Mouse (Mus musculus) testis, adult 2 months (tissue): ENCODE measurements around the gene Nrip2. TPM values are rescaled to one million over a fixed set of nuclear protein-coding genes. Genes with fewer than 3 reads are reported as not detected.

ENCODE experiments used
- H3K27ac ChIP-seq: fragments of 200-500 bp; 2 replicates; pipeline ENCODE4 v1.5.1; 2012; ENCODE audit warnings: low read depth, low read length; ENCODE audit not compliant: control insufficient read depth, insufficient read depth
- H3K27me3 ChIP-seq: fragments of 200-500 bp; 2 replicates; pipeline ENCODE4 v1.6.1; 2012; ENCODE audit warnings: mild to moderate bottlenecking, low read length, moderate library complexity; ENCODE audit not compliant: control insufficient read depth, insufficient read depth
- H3K36me3 ChIP-seq: fragments of 200-500 bp; 2 replicates; pipeline ENCODE4 v1.6.1; 2012; ENCODE audit warnings: mild to moderate bottlenecking, low read length; ENCODE audit not compliant: control insufficient read depth, insufficient read depth
- H3K4me1 ChIP-seq: fragments of 200-500 bp; 2 replicates; pipeline ENCODE4 v1.6.1; 2012; ENCODE audit warnings: low read length; ENCODE audit not compliant: control insufficient read depth, insufficient read depth
- H3K4me3 ChIP-seq: fragments of 200-500 bp; 2 replicates; pipeline ENCODE4 v1.5.1; 2012; ENCODE audit warnings: low read depth, mild to moderate bottlenecking, low read length, moderate library complexity, mixed read lengths; ENCODE audit not compliant: control insufficient read depth
- CTCF ChIP-seq: fragments of 200-500 bp; IDR thresholded peaks from 2 replicates; pipeline ENCODE4 v1.5.1; 2012; ENCODE audit warnings: low read depth, mild to moderate bottlenecking, inconsistent platforms, low read length, moderate library complexity; ENCODE audit not compliant: control insufficient read depth, insufficient read depth, insufficient replicate concordance
- POLR2A ChIP-seq: fragments of 200-500 bp; IDR thresholded peaks from 2 replicates; pipeline ENCODE4 v1.6.1; 2012; ENCODE audit warnings: low read depth, mild to moderate bottlenecking, inconsistent platforms, low read length, moderate library complexity; ENCODE audit not compliant: control insufficient read depth
- polyA plus RNA-seq: library from polyadenylated mRNA; depleted of rRNA; stranded (reverse); fragments of >200 nt; gene quantifications from 2 replicates; pipeline ENCODE4 v1.2.3, GENCODE M21; 2012; rRNA removed

Nrip2 gene
- polyA plus RNA-seq, 1 experiment: 1.9 TPM

GRCm38 (mm10) chr6:128460729-128461503 lies 61.8 kb downstream of the Nrip2 start:
- Histone ChIP-seq H3K27ac (no peak overlapping the region), H3K4me3 (no peak overlapping the region), H3K4me1 (peaks cover 2% of the 10 kb centered on the region; the same call in 1 of the 2 replicates), H3K36me3 (no peaks in the 10 kb centered on the region), H3K27me3 (no peaks in the 10 kb centered on the region)
- TF ChIP-seq CTCF (no peak), POLR2A (no peak)

GRCm38 (mm10) chr6:128461606-128462005 lies 62.5 kb downstream of the Nrip2 start:
- Histone ChIP-seq H3K27me3 (no peaks in the 10 kb centered on the region), H3K4me1 (peaks cover 2% of the 10 kb centered on the region; the same call in 1 of the 2 replicates), H3K4me3 (no peak overlapping the region), H3K27ac (no peak overlapping the region), H3K36me3 (no peaks in the 10 kb centered on the region)
- TF ChIP-seq CTCF (no peak), POLR2A (no peak)

- TF ChIP-seq CTCF: no peak
- no peak for TF ChIP-seq POLR2A
- H3K27ac ChIP-seq: no peak overlapping the region
- H3K27me3 ChIP-seq: no peaks in the 10 kb centered on the region
- no peaks in the 10 kb centered on the region for H3K4me1 ChIP-seq
- no peaks in the 10 kb centered on the region for H3K36me3 ChIP-seq
- H3K4me3 ChIP-seq: no peak overlapping the region
Measured at GRCm38 (mm10) chr6:128464996-128465395, 65.9 kb downstream of the Nrip2 start.

Other genes starting within 250 kb of the Nrip2 start
- gene Tead4, start 98.5 kb upstream of the Nrip2 start, polyA plus RNA-seq: 0.05 and 0.25 TPM in 2 replicates
- 4.4 and 5.4 TPM in 2 replicates for gene Tulp3, start 43.4 kb upstream of the Nrip2 start, polyA plus RNA-seq
- gene Rhno1, start 36.4 kb upstream of the Nrip2 start, polyA plus RNA-seq: 41.5 and 47.9 TPM in 2 replicates
- 126 and 128 TPM in 2 replicates for gene Foxm1, start 36.3 kb upstream of the Nrip2 start, polyA plus RNA-seq
- gene Tex52, start 23.8 kb upstream of the Nrip2 start, polyA plus RNA-seq: 44.5 and 49.1 TPM in 2 replicates
- gene Gm44596, start 23.8 kb upstream of the Nrip2 start, polyA plus RNA-seq: not detected in 2 replicates
- 13.8 and 15.7 TPM in 2 replicates for gene Itfg2, start 25.6 kb downstream of the Nrip2 start, polyA plus RNA-seq
- gene Fkbp4, start 39.4 kb downstream of the Nrip2 start, polyA plus RNA-seq: 342 and 357 TPM in 2 replicates
- 0.45 and 2.0 TPM in 2 replicates for gene Pzp, start 127.4 kb downstream of the Nrip2 start, polyA plus RNA-seq
- 0.17 and 0.87 TPM in 2 replicates for gene A2ml1, start 182.3 kb downstream of the Nrip2 start, polyA plus RNA-seq
- gene Klrb1a, start 224.2 kb downstream of the Nrip2 start, polyA plus RNA-seq: 0.19 TPM in 1 of 2 replicates, not detected in the other